Mouse (Mus musculus) heart, embryonic 13.5 days (tissue): ENCODE measurements around the gene Xlr3a. TPM values are rescaled to one million over a fixed set of nuclear protein-coding genes. Genes with fewer than 3 reads are reported as not detected.
"Not testable (repeated sequence)": the region's sequence is repeated elsewhere in the genome, so short reads cannot be mapped to it uniquely, and the experiment has no call there.

Experiments
- ATAC-seq: fragments of 200-750 bp; cut with Nextera tagmentation; 2 replicates; pipeline ENCODE4 v1.8.0; 2017; ENCODE audit warnings: moderate TSS enrichment; ENCODE audit not compliant: insufficient number of reproducible peaks, low FRiP score, low TSS enrichment; ENCODE audit errors: extremely low read depth
- H3K27ac ChIP-seq: fragments of 300-500 bp; sonication (generic); replicated peaks from 2 replicates; pipeline ENCODE4 v1.5.1; 2015; ENCODE audit warnings: moderate library complexity, mild to moderate bottlenecking, inconsistent platforms
- H3K27me3 ChIP-seq: fragments of 300-500 bp; sonication (generic); replicated peaks from 2 replicates; pipeline ENCODE4 v1.6.1; 2015; ENCODE audit warnings: mild to moderate bottlenecking, inconsistent platforms
- H3K36me3 ChIP-seq: fragments of 300-500 bp; sonication (generic); 2 replicates; pipeline ENCODE4 v1.6.1; 2015; ENCODE audit warnings: mild to moderate bottlenecking, inconsistent platforms
- H3K4me1 ChIP-seq: fragments of 300-500 bp; sonication (generic); 2 replicates; pipeline ENCODE4 v1.6.1; 2015; ENCODE audit warnings: inconsistent platforms
- H3K4me2 ChIP-seq: fragments of 300-500 bp; sonication (generic); 2 replicates; pipeline ENCODE4 v1.6.1; 2015; ENCODE audit warnings: inconsistent platforms, mild to moderate bottlenecking, moderate library complexity
- H3K4me3 ChIP-seq: fragments of 300-500 bp; sonication (generic); 2 replicates; pipeline ENCODE4 v1.5.1; 2015; ENCODE audit warnings: moderate library complexity, mild to moderate bottlenecking, inconsistent platforms
- H3K9ac ChIP-seq: fragments of 300-500 bp; sonication (generic); 2 replicates; pipeline ENCODE4 v1.6.1; 2015; ENCODE audit warnings: inconsistent platforms, mild to moderate bottlenecking, moderate library complexity
- H3K9me3 ChIP-seq: fragments of 300-500 bp; sonication (generic); 2 replicates; pipeline ENCODE4 v1.6.1; 2016; ENCODE audit warnings: inconsistent platforms
- WGBS: fragments of 180-500 bp; shearing (Covaris S2); methylation state at CpG from one replicate; pipeline ENCODE4 v1.1.7; 2015; ENCODE audit warnings: mixed read lengths; 5-methylcytosine and 5-hydroxymethylcytosine counted together
- polyA plus RNA-seq: library from polyadenylated mRNA; unstranded; fragments of >200 nt; fragmentation: Nextera tagmentation; extraction: Ambion mirVana; gene quantifications from 2 replicates; pipeline ENCODE4 v1.2.1, GENCODE M21; 2015

Xlr3a gene
- 1.2 and 1.4 TPM in 2 replicates for polyA plus RNA-seq

DNA sequence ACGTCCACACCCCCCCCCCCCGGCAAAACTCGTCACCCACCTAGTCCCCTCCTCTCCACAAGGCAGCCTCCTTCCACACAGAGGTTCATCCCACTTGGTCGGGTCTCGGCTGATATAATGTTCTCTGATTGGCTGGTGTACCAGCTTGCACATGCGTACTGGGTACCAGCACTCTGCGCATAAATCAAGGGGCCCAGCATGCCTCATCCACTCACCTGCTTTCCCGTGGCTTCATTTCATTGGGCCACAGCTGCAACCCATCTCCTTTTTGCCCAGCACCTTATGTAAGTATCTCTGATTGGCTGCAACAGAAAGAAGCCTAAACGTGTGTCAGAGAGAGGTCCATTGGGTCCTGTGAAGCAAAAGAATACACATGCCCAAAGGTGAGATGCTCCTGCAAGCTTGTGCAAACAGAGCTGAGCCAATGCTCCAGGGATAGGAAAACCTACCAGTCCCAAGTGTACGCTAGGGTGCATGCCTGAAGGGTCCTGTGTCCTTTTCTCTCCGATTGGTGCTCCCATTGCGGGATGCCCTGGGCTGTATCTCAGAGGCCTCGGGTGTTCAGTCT lies at the start of gene Xlr3a:
Gene Xlr3a (minus strand): TSS at position 155 of the 568 bp plus-strand sequence.
- not testable (repeated sequence) for H3K27me3 ChIP-seq, H3K27ac ChIP-seq, H3K36me3 ChIP-seq, H3K4me2 ChIP-seq, H3K9me3 ChIP-seq, H3K4me3 ChIP-seq, H3K9ac ChIP-seq, H3K4me1 ChIP-seq, ATAC-seq
- WGBS = 75% methylated on average over 12 of the region's 13 CpGs

- not testable (repeated sequence) for H3K27ac ChIP-seq, ATAC-seq
Observed at GRCm38 (mm10) chrX:73143218-73143618, 46.3 kb upstream of the Xlr3a start.

GRCm38 (mm10) chrX:73122859-73123829 lies 26.2 kb upstream of the Xlr3a start:
- H3K4me3 ChIP-seq, ATAC-seq, H3K9me3 ChIP-seq, H3K27me3 ChIP-seq, H3K36me3 ChIP-seq, H3K27ac ChIP-seq, H3K9ac ChIP-seq, H3K4me2 ChIP-seq, H3K4me1 ChIP-seq: not testable (repeated sequence)
- no CpG with 5 or more reads among the region's 12 CpGs for WGBS

More at GRCm38 (mm10) chrX:73143218-73143618, 46.3 kb upstream of the Xlr3a start:
- H3K4me3 ChIP-seq, H3K4me1 ChIP-seq, H3K9me3 ChIP-seq, H3K4me2 ChIP-seq, H3K27me3 ChIP-seq, H3K36me3 ChIP-seq, H3K9ac ChIP-seq: not testable (repeated sequence)
- no CpG with 5 or more reads among the region's 7 CpGs for WGBS

GRCm38 (mm10) chrX:73116747-73117146 lies 19.9 kb upstream of the Xlr3a start, which contains the start of gene Gm14685:
Gene Gm14685, plus strand, starts transcription at chrX:73117047.
- not testable (repeated sequence) for H3K27me3 ChIP-seq, ATAC-seq

GRCm38 (mm10) chrX:73082267-73083055 lies 14.4 kb downstream of the Xlr3a start, which contains the start of gene Xlr4a:
Gene Xlr4a, minus strand, starts transcription at chrX:73082478.
- WGBS = 72% methylated on average over 19 of the region's 19 CpGs
- not testable (repeated sequence) for H3K4me2 ChIP-seq, H3K4me1 ChIP-seq, H3K36me3 ChIP-seq, H3K9me3 ChIP-seq, H3K27me3 ChIP-seq, ATAC-seq, H3K9ac ChIP-seq, H3K4me3 ChIP-seq, H3K27ac ChIP-seq

More at GRCm38 (mm10) chrX:73116747-73117146, 19.9 kb upstream of the Xlr3a start, which contains the start of gene Gm14685:
- not testable (repeated sequence) for H3K27ac ChIP-seq, H3K36me3 ChIP-seq, H3K4me3 ChIP-seq, H3K4me2 ChIP-seq, H3K9ac ChIP-seq, H3K4me1 ChIP-seq, H3K9me3 ChIP-seq
- WGBS = no CpG with 5 or more reads among the region's 7 CpGs

DNA sequence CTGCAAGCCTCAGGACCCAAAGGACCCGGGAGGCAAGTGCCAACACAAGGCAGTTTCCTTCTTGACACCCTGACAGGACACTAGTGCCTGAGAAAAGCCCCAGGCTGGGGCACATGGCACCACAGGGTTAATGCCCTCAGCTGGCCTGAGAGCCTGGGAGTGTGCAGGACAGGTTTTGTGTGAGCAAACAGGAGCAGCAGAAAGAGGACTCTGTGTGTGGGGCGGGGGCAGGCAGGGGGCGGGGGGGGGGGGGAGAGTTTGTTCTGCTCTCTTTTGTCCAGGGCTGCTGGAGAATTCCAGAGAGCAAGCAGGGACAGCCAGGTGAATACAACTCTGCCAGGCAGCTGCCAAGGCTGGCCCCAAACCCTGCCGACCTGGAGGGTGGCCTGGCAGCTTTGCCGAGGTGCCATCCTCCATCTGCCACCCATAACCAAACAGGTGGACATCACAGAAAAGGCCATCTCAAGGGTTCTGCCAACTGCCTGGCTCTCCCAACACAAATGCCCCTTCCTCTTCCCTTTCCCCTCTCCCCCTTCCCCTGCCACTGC lies 30.1 kb downstream of the Xlr3a start:
- not testable (repeated sequence) for H3K27ac ChIP-seq, H3K9ac ChIP-seq, H3K9me3 ChIP-seq, ATAC-seq, H3K36me3 ChIP-seq, H3K4me3 ChIP-seq, H3K4me2 ChIP-seq, H3K4me1 ChIP-seq
- peaks cover 20% of the 10 kb centered on the region for H3K27me3 ChIP-seq
- WGBS = 80% methylated on average over 1 of the region's 5 CpGs

DNA sequence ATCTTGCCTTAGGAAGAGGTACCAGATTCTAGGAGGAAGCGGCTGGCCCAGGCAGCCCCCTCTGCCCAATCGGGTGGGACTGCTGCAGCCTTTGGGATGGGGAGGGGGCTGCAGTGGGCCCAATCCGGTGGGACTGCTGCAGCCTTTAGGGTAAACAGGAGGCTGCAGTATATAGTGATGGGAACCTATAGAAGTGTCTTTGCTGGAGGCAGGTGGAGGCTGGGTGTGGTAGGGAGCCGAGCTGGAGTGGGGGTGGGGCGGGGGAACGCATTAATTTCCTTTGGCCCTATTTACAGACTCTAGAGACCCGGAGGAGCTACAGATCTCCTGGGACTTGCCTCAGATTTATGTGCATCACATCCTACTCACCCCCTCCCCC lies 32.5 kb downstream of the Xlr3a start, which contains the start of gene Pnma3:
Gene Pnma3 (plus strand): TSS at position 373 of the 379 bp plus-strand sequence.
- H3K36me3 ChIP-seq = no peaks in the 10 kb centered on the region
- H3K4me1 ChIP-seq = no peaks in the 10 kb centered on the region
- H3K27ac ChIP-seq = no peak within 1 kb of the TSS
- H3K4me2 ChIP-seq = peak within 1 kb of the TSS; percentile 59
- peaks cover 20% of the 10 kb centered on the region for H3K27me3 ChIP-seq
- H3K9ac ChIP-seq = no peak within 1 kb of the TSS
- H3K4me3 ChIP-seq = peak within 1 kb of the TSS; percentile 24
- 26% methylated on average over 7 of the region's 7 CpGs for WGBS
- H3K9me3 ChIP-seq = no peaks in the 10 kb centered on the region
- ATAC-seq = no peak

DNA sequence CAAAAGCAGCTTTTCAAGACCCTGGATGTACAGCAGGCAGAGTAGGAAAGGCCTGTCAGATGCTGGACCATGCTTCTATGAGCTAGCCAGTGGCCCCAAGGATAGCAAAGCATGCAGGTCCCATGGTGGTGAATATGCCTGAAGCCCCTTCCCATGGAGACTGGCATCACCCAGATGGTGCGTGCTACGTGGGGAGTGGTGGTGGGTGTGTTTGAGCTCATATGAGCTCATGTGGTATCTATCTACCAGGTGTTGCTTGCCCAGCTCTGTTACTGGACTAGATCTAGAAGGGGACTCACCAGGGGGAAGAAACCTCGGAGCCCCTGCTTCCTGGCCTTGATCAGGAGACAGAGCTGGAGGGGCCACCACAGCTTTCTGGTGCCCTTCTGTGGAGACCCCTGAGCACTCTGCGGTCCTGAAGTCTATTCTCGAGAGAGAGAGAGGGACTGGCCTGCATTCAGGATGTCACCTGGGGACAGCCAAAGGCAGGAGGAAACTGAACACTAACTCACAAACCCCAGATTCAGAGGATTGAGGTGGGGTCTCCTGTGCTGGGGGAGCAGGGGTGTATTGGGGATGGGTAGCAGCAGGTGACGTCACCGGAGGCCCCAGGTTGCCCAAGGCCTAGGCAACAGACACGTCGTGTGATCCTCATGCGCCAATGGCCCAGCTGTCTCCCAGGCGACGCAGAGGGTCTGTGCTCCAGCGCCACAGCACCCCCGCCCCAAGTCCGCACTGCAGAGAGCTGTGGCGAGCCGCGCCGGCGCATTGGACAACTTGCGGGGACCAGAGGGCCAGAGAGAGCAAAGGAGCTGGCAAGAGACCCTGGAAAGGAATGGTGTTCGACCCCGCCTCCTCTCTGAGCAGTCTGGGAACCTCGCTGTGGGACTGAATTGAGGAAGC lies 33.1 kb downstream of the Xlr3a start:
- Histone ChIP-seq H3K27ac (no peak overlapping the region), H3K4me1 (no peaks in the 10 kb centered on the region), H3K4me2 (peak overlapping the region; percentile 59), H3K9ac (no peak overlapping the region), H3K4me3 (peak overlapping the region; percentile 24), H3K36me3 (no peaks in the 10 kb centered on the region), H3K27me3 (peaks cover 20% of the 10 kb centered on the region), H3K9me3 (no peaks in the 10 kb centered on the region)
- ATAC-seq = no peak
- 31% methylated on average over 24 of the region's 24 CpGs for WGBS

DNA sequence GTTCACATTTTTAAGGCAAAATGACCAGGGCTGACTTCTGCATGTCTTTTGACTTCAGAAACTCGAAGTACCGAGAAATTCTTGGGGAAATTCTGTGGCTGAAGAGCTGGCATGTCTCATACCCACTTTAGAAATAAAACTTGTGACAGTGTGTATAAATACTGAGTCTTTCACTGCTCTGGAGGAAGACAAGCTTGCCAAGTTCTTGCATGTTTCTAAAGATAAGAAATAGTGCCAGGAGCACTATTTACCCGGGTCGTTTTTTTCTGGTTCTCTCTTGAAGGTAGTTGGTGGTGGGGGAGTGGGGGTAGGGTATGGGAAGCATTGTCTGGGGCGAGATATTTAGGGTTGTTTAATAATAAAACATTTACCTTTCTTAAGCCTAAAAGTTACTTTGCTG lies 34.6 kb downstream of the Xlr3a start:
- Histone ChIP-seq H3K9ac (no peak overlapping the region), H3K4me2 (no peak overlapping the region), H3K36me3 (no peaks in the 10 kb centered on the region), H3K27ac (no peak overlapping the region), H3K9me3 (no peaks in the 10 kb centered on the region), H3K4me1 (no peaks in the 10 kb centered on the region), H3K27me3 (peaks cover 20% of the 10 kb centered on the region), H3K4me3 (no peak overlapping the region)
- no peak for ATAC-seq
- WGBS = 44% methylated on average over 5 of the region's 5 CpGs

- Histone ChIP-seq H3K36me3 (no peaks in the 10 kb centered on the region), H3K9ac (no peak overlapping the region), H3K27me3 (peaks cover 20% of the 10 kb centered on the region), H3K9me3 (no peaks in the 10 kb centered on the region), H3K4me3 (no peak overlapping the region), H3K4me1 (no peaks in the 10 kb centered on the region), H3K4me2 (no peak overlapping the region), H3K27ac (no peak overlapping the region)
- 75% methylated on average over 1 of the region's 1 CpGs for WGBS
- ATAC-seq = no peak
Observed at GRCm38 (mm10) chrX:73061528-73061927, 35.4 kb downstream of the Xlr3a start.
